17 mouse cellular contexts compared by ENCODE assay signal in the genomic region with DNA sequence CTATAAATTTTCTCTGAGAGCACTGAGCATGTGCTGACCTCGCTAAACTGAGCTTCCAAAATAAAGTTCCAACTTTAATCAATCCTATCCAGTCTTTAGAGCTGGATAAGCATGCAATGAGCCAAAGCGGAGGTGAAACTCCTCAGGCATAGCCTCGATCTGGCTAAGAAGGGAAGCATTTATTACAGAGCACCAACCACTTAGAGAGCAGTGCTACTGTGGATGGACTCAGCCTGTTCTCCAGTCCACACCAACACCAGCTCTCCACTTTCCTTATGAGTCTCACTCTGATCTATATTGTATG.
A peak's percentile ranks its signal among the peaks of the same experiment; 100 is the strongest.
DNase-seq lines count a peak whose midpoint lies in the region; ATAC-seq and TF ChIP-seq lines count a peak whose summit lies in the region.
"Had no signal": no experiment of that assay in that cellular context is flagged by ENCODE, and none has a peak within 500 bp of the region (broad histone marks: within the 10 kb centered on the region; RNA-seq: fewer than 3 reads in every experiment).

No protein-coding gene starts in this region.

- no peaks in the 10 kb centered on the region for H3K9me3 ChIP-seq in heart, embryonic 10.5 days
- no peaks in the 10 kb centered on the region for H3K9me3 ChIP-seq in kidney, embryonic 15.5 days (replicated peaks)
- H3K9me3 ChIP-seq in kidney, postnatal 0 days (replicated peaks; ENCODE audit: low read length) = no peaks in the 10 kb centered on the region
- H3K9me3 ChIP-seq: embryonic facial prominence, embryonic 13.5 days; embryonic facial prominence, embryonic 15.5 days; forebrain, embryonic 10.5 days; forebrain, embryonic 12.5 days had no signal

- no peak for TF ChIP-seq CTCF in kidney, postnatal 0 days (IDR thresholded peaks at IDR 0.05; ENCODE audit: low read depth)

- no peaks in the 10 kb centered on the region for H3K36me3 ChIP-seq in heart, embryonic 10.5 days
- H3K36me3 ChIP-seq in kidney, embryonic 15.5 days = no peaks in the 10 kb centered on the region
- no peaks in the 10 kb centered on the region for H3K36me3 ChIP-seq in kidney, postnatal 0 days (ENCODE audit: insufficient read depth, low read length)
- H3K36me3 ChIP-seq: embryonic facial prominence, embryonic 13.5 days; embryonic facial prominence, embryonic 15.5 days; forebrain, embryonic 10.5 days; forebrain, embryonic 12.5 days had no signal

- no peak overlapping the region for H3K4me3 ChIP-seq in heart, embryonic 10.5 days
- no peak overlapping the region for H3K4me3 ChIP-seq in kidney, embryonic 15.5 days (replicated peaks)
- no peak overlapping the region for H3K4me3 ChIP-seq in kidney, postnatal 0 days (replicated peaks; ENCODE audit: low read depth, low read length)
- H3K4me3 ChIP-seq: embryonic facial prominence, embryonic 13.5 days; embryonic facial prominence, embryonic 15.5 days; erythroblast, embryonic 14.5 days; forebrain, embryonic 10.5 days; forebrain, embryonic 12.5 days had no signal

- no peak overlapping the region for H3K9ac ChIP-seq in kidney, embryonic 15.5 days
- no peak overlapping the region for H3K9ac ChIP-seq in kidney, postnatal 0 days (ENCODE audit: low read depth, low read length)
- H3K9ac ChIP-seq: embryonic facial prominence, embryonic 15.5 days; forebrain, embryonic 12.5 days had no signal

- peaks cover 21% of the 10 kb centered on the region for H3K4me1 ChIP-seq in heart, embryonic 10.5 days
- peaks cover 34% of the 10 kb centered on the region for H3K4me1 ChIP-seq in kidney, embryonic 15.5 days
- no peaks in the 10 kb centered on the region; the same call in 1 of the 2 replicates for H3K4me1 ChIP-seq in kidney, postnatal 0 days (replicated peaks; ENCODE audit: insufficient read depth, low read length)

- no peak overlapping the region for H3K27ac ChIP-seq in heart, embryonic 10.5 days
- H3K27ac ChIP-seq in kidney, embryonic 15.5 days = peak overlapping the region; percentile 49
- H3K27ac ChIP-seq in kidney, postnatal 0 days = no peak overlapping the region
- H3K27ac ChIP-seq: embryonic facial prominence, embryonic 13.5 days; embryonic facial prominence, embryonic 15.5 days; forebrain, embryonic 12.5 days had no signal

- peak; percentile 30 for DNase-seq in heart, embryonic 10.5 days (ENCODE audit: low spot score)
- no peak for DNase-seq in heart, postnatal 14 days
- no peak for DNase-seq in kidney, postnatal 36 days
- peak; percentile 57 for DNase-seq in kidney, postnatal 0 days (ENCODE audit: low spot score)
- no peak for DNase-seq in kidney, adult 8-10 months
- DNase-seq: adrenal gland, adult 2 months; adrenal gland, postnatal 25 days; cerebellum, adult 11 months; cerebellum, adult 8-10 months; cerebellum, adult 9-11 months had no signal

- WGBS in heart, embryonic 10.5 days = 79% methylated on average over 3 of the region's 3 CpGs
- 19% methylated on average over 3 of the region's 3 CpGs for WGBS in kidney, embryonic 15.5 days
- WGBS in kidney, postnatal 0 days = 22% methylated on average over 3 of the region's 3 CpGs

- H3K27me3 ChIP-seq in heart, embryonic 10.5 days (ENCODE audit: insufficient read depth, poor library complexity, severe bottlenecking) = no peaks in the 10 kb centered on the region
- no peaks in the 10 kb centered on the region for H3K27me3 ChIP-seq in kidney, embryonic 15.5 days
- no peaks in the 10 kb centered on the region for H3K27me3 ChIP-seq in kidney, postnatal 0 days (ENCODE audit: insufficient read depth, low read length)
- H3K27me3 ChIP-seq: embryonic facial prominence, embryonic 13.5 days; embryonic facial prominence, embryonic 15.5 days; forebrain, embryonic 12.5 days had no signal

- H3K4me2 ChIP-seq in kidney, embryonic 15.5 days = no peak overlapping the region
- H3K4me2 ChIP-seq in kidney, postnatal 0 days (ENCODE audit: low read length) = 0 out of 2 replicates have a peak overlapping the region, but pooled peaks have one; percentile 8
- H3K4me2 ChIP-seq: embryonic facial prominence, embryonic 13.5 days; embryonic facial prominence, embryonic 15.5 days; forebrain, embryonic 12.5 days had no signal

- ATAC-seq in kidney, embryonic 15.5 days (replicated peaks; ENCODE audit: low FRiP score) = peak; percentile 85
- ATAC-seq in kidney, postnatal 0 days (replicated peaks; ENCODE audit: low FRiP score, low read depth) = 0 out of 2 replicates have a peak, but pooled peaks have one; percentile 48
- ATAC-seq: forebrain, embryonic 14.5 days had no signal

- intact Hi-C loops in heart, postnatal 14 days (cut with DNase I) = loop anchor here (5.0 kb wide), 1 partner anchor 126 kb away; no protein-coding TSS in a partner anchor

Comparison
In these comparisons a context has a peak if more than half of its experiments do, and no peak if none do; other contexts are left out.
1. DNase-seq: peak in heart, embryonic 10.5 days (single experiment) and kidney, postnatal 0 days (single experiment); none in heart, postnatal 14 days (0 of 2), kidney, postnatal 36 days (0 of 2) and kidney, adult 8-10 months (0 of 2).